Mouse (Mus musculus) cerebellum, postnatal 4 days (tissue): ENCODE data around the gene Il1rapl1.

Experiments used
- DNase-seq, 2 experiments: peaks; one replicate each; pipeline ENCODE4 v3.0.0; 2022; ENCODE audit warnings: low spot score in 2 of 2, mixed read lengths in 1 of 2

Il1rapl1 gene

DNA sequence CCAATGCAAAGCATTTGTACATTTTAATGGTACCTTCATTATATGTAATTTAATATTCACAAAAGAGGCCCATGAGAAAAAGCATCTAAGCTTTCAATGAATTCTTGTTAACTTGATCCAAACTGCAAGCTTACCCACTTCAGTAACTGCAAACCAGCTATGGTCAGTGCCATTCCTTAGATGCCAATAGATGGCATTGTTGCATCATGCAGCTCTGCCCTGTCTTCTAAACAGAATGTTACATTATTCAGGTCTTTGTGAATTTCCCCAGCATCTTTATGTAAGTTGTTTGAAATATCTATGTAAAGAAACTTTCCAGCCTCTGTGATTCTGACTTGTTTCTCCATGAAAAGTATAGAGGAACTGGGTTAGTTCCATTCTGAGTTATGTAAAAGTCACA, 514.5 kb downstream of the Il1rapl1 start:
- no peak for DNase-seq

DNA sequence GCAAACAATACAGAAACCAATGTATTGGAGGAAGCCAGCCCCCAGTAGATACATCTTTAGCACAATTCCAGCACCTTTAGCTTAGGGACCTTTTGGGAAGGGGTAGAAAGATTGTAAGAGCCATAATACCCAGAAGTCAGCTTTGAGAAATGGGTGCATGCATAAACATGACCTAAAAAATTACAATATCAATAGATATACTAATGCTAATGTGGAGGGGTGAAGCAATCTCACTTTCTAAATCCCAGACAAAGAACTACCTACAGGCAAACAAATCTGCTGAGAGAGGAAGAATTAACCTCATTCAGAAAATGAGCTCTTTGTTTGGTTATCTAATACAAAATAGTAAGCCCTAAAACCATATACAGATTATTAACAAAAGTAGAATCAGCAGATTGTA, 607.4 kb downstream of the Il1rapl1 start:
- DNase-seq: no peak

DNA sequence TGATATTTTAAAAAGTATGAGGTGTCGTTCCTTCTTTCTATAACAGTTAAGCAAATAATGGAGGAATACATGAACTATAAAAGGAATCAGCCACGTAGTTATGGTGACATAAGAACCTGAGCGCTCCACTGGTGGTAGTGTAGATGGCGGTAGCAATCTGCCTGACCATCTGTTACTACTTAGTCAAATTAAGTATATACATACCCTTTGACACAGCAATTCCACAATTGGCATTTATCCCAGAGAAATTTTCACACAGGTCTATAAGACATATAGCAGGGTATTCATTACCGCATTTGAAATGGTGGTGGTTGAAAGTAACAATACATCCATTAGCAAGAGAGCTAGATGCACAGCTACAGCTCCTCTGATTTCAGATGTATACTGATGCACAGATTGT, 612.8 kb downstream of the Il1rapl1 start:
- DNase-seq: no peak

DNA sequence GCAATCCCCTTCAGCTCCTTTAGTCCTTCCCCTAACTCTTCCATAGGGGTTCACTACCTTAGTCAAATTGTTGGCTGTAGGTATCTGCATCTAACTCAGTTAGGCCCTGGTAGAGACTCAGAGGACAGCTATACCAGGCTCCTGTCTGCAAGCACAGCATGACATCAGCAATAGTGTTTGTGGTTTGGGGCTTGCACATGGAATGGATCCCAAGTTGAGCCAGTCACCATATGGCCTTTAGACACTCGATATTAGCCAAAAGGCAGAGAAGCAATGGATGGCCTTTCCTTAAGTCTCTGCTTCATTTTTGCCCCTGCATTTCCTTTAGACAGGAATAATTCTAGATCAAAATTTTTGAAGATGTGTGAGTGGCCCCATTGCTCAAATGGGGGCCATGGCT, 632.0 kb downstream of the Il1rapl1 start:
- DNase-seq: no peak

DNA sequence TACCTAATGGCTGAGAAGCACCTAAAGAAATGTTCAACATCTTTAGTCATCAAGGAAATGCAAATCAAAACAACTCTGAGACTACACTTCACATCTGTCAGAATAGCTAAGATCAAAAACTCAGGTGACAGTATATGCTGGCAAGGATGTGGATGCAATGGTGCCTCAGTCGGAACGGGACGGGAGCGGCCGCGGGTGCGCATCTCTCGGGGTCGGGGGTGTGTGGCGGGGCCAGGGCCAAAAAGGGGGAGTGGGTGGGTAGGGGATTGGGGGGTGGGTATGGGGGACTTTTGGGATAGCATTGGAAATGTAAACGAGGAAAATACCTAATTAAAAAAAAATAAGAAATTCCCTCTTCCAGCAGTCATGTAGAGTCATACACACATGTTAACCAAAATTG, 877.3 kb downstream of the Il1rapl1 start:
- DNase-seq: peak; percentile 89 to 97

DNA sequence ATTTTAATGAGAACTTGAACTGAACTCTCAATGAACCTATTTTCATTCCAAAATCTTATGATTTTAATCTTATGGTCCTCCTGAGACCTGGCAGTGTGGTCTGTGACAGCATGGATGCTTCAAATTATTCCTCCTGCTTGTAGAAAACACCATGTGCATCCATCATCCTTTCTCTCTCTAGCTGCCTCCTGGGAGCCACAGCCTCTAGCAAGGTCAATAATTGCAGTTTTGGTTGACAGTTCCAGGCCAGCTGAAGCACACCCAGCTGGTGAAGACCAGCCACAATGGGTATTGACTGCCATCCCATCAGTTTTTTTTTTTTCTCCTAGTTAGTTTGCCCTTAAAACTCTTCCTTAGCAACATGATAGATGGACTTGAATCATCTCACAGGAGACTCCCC, 890.2 kb downstream of the Il1rapl1 start:
- DNase-seq: no peak

DNA sequence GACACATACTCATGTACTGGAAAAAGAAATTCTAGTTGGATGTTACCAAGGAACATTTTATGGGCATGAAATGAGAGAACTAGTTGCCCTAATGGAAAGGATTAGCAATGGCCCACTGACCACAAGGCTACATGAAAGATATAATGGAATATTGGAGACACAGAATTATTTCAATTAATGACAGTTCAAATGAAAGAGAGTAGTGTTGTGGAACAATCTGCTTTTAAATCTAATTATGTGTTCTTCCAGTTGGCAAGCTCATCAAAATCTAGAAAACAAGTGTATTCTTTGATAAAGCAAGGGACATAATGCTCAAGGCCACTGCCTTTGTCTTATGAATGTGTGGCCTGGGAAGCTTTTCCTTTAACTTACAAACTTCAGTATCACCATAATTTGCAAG, 1113.1 kb downstream of the Il1rapl1 start:
- no peak for DNase-seq

DNA sequence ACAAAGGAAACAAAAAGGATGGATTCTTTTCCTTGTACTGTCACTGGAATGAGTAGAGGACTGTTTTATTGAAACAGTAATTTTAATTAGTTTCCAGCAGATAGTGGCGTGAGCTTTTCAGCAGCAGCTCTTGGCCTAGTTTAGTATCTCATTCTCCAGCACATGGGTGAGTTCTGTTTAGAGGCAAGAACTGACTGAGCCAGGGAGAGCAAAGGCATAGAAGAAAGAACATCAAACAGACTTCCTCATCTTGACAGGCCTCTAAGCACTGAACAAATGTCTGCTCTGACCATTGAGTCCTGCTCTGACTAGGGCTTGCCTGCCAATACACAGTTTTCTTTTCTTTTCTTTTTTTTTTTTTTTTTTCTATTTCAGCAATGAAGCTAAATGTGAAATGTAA, 1160.3 kb downstream of the Il1rapl1 start:
- no peak for DNase-seq

DNA sequence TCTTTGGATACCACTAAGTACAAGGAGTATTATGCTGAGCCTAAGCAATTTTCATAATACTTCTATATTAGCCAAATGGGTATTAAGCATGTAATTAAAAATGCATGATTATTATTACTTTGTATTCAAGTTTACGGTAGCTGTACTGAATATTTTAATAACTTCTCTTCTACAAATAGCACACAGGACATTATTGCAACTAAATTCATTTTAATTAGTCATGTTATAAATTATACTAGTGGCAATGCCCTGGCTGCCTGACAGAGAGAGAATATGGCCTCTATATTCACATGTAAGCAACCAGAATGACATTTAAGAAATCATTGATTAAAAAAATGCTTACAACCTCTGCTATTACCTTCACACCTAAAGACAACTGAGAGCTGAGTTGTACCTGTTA, 1160.8 kb downstream of the Il1rapl1 start:
- no peak for DNase-seq

DNA sequence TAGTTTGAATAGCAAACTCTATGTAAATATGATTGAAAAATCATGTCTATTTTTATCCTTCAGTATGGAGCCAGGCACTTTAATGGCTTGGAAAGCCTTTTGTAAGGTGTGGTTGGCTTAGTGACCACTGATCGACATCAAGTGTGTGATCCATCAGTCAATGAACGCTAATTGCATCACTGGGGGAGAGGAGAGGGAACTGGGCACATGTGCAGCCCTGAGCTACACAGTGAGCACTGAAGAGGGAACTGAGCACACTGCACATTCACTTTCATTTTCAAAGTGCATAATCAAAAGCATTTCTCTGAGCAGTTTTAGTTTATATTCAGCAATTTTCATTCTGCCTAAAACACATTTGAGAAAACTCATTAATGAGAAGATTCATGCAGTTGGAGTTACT, 1164.5 kb downstream of the Il1rapl1 start:
- no peak for DNase-seq

DNA sequence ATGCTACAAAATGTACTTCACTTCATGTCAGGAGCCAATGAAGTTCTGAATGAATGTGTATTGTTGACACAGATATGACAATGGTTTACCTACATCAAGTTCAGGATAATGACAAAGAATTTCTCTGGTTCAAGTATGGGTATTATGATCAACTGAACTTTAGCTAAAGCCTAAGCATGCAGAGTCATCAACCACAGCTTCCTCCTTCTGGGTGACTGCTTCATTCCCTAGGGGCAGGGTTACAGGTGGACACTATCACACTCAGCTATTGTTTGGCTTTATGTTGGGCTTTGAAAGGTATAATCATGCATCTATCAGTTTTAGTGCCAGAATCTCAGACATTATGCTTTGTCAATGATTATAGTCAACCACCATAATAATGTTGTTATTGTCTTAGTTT, 1166.3 kb downstream of the Il1rapl1 start:
- no peak for DNase-seq

DNA sequence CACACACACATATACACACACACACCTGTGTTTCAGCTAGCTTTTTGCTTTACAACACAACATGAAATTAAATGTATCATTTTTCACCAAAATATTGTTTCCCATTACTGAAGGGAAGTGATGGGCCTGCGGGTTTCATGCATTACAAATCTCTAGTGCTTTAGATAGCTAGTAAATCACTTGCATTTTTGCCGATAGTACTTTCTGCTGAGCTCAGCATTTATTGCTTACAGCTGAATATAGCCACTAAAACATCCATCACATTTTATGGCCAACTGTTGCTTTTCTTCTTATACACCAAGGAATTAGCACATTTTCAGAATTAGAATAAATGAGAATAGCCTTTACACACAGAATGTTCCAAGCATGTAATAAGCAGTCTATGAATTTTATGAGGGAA, 1260.6 kb downstream of the Il1rapl1 start:
- no peak for DNase-seq

DNA sequence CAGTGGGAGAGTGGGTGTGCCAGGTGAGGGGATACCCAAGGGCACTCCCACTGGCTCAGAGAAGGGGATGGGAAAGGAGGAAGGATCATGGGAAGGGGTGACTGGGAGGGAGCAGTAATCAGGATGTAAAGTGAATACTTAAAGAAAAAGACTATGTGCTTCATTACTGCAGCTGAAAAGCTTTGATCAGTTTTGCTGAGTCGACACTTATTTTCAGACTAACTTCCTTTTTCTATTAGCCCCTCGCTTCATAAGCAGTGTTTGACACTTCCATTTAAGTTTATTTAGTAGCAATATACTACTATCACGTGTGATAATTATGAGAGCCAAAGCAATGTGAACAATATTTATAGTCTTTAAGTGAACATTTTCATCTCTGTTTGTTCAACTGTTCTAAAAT, 1307.2 kb downstream of the Il1rapl1 start:
- DNase-seq: no peak

DNA sequence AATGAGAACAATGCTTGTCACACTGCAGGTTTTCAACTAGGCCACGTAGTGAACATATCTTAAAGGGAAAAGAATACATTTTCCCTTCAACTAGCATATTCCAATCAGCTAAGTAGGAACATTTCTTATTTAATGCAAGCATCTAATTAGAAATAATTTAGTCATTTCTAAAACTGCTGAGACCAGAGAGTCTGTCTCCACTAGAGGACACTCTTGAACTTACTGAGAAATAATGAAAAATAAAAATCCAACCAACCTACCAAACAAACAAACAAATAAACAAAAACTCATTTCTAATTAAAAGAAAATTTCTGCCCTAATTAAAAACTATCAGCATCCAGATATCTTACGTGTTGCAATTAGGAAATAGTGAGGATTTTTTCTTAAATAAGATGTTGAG, 1312.7 kb downstream of the Il1rapl1 start:
- no peak for DNase-seq

DNA sequence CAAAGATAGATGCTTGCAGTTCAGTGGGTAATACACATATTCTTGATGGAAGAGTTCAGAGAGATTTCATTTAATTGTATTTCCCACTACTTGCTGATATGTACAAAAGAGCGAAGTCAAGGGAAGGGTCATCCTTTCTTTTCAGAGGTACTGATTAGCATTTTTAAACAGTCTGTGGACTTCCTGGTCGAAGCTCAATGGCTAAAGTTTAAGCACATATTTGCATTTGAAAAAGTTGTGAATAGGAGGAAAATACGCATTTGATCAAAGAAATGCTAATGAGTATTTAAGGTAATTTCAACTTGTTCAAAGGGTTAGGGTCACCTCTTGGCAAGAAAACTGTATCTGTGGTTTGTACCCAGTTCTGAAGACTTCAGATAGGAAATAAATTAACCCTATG, 1386.6 kb downstream of the Il1rapl1 start:
- no peak for DNase-seq
